Mouse (Mus musculus): ENCODE results near the gene Itm2b. TPM values are rescaled to one million over a fixed set of nuclear protein-coding genes. Genes with fewer than 3 reads are reported as not detected.
A peak's percentile ranks its signal among the peaks of the same experiment; 100 is the strongest.

The Itm2b gene
- total RNA-seq (2022) = 100 to 1,000 TPM; 726 to 856 (median 801) TPM

DNA sequence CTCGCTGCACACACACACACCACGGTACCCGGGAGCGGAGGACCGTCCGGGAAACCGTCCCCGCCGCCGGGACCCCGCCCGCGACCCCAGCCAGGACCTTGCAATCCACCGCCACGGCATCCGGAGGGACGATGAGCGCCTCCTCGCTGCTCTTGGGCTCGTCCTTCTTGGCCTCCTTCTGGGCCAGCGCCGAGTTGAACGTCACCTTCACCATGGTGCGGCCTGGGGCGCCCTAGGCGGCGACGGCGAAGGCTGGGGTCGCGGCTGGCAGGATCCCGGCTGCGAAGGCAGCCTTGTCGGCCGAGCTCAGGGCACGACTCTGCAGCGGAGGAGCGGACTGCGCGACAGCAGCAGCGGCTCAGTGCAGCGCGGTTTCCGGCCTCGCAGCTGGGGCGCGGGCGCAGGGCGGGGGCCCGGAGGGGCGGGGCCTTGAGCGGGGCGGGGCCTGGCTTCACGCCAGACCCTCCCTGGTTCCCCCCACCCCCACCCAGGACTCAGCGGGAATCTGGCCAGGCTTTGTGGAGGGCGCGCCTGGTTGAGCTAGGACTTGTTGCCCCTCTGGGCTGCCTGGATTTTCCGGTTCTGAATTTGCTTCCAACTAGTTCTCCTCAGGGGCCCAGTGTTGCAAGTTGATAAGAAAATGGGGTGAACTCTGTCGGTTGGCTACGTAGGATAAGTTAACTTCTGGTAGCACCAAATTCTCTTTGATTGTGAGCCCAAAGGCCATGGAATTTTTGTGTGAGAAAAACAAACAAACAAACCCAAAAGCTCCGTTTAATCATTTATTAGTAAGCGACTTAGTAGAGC lies at the start of gene Itm2b:
Gene Itm2b (minus strand): TSS at position 377 of the 807 bp plus-strand sequence.
- peak; percentile 59 to 78 for DNase-seq (ENCODE audit: low spot score in 2 of 2)

- no peak for DNase-seq (ENCODE audit: low spot score in 2 of 2)
Measured at GRCm38 (mm10) chr14:73433487-73433886, 48.4 kb upstream of the Itm2b start.

- no peak for DNase-seq (ENCODE audit: low spot score in 2 of 2)
Measured at GRCm38 (mm10) chr14:73430571-73430970, 45.5 kb upstream of the Itm2b start.

GRCm38 (mm10) chr14:73425571-73426041 lies 40.5 kb upstream of the Itm2b start:
- no peak for DNase-seq (ENCODE audit: low spot score in 2 of 2)

DNA sequence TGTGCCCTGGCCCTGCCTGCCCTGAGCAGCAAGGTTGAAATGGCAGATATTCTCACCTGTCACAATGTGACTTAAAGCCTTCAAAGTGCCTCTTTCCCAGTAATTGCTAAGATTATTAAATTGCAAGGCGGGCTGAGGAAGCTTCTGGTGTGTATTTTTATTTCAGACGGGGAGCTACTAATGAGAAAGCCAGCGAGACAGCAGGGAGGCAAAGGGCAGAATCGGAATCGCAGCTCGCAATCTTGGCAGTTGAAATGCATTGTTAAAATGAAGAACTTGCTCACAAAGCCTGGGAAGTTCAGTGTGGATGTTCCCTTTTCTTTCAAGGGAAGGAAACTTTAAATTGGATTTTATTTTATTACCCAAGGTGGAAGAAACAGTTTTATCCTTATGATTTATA lies 39.9 kb upstream of the Itm2b start:
- DNase-seq (ENCODE audit: low spot score in 2 of 2) = no peak

DNA sequence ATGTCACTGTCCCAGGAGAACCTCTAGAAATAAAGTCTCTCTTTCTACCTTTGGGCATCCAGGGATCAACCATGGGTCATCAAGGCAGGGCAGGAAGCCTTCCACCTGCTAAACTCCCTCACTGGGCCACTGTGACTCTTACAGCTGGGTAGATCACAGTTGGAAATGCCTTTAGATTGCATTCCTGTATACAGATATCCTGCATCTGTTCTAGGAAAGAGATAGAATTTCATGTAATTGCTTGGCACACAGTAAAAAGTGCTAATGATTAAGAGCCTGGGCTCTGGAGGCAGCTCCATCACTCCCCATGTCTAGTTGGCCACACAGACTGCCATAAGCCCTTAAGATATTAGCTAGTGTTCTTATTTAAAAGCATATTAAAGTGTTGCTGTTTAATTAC lies 38.5 kb upstream of the Itm2b start:
- DNase-seq (ENCODE audit: low spot score in 2 of 2) = no peak

GRCm38 (mm10) chr14:73422621-73423020 lies 37.5 kb upstream of the Itm2b start:
- no peak for DNase-seq (ENCODE audit: low spot score in 2 of 2)

DNA sequence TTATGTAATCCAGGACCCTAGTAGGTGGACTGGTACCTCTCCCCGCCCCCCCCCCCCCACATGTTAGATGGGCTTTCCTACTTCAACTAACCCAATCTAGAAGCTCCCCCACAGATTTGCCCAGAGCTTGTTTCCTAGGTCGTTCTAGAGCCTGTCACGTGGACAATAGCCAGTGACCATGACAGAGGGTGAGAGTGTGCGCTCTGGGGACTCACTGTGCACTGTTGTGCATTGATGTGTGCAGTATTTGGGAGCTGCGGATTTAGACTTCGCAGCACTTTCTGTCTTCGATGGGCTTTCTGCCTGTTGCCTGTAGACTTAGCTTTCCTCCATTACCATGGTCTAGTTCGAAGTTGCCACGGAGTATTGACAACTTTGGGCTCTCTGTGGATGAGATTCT lies 36.5 kb upstream of the Itm2b start:
- no peak for DNase-seq (ENCODE audit: low spot score in 2 of 2)

DNA sequence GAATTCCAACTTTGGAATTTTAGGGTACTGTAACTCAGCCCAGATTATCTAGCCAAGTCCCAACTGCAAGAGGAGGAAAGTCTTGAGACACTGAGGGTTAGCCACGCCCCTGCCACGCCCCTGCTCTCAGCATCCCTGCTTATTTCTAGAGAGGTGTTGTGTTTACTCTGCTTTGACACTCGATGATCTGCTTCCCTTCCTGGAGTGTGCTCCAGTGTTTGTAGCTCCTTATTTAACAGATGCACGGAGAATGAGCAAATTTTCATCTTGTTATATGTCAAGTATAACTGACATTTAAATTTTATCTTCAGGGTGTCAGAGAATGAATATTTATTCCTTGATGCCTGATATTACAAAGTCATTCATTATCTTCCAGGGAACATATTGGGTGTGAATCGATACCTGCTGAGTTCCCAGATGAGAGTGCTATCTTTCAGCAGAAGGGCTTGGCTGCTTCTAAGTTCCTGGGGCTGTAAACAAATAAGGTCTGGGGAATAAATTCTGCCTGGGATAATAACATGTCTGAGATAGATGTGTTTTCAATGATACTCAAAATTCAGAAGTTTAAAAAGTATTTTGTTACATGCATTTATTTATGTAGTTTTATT lies 35.2 kb upstream of the Itm2b start:
- DNase-seq (ENCODE audit: low spot score in 2 of 2) = no peak

GRCm38 (mm10) chr14:73416511-73416910 lies 31.4 kb upstream of the Itm2b start:
- DNase-seq (ENCODE audit: low spot score in 2 of 2) = no peak

- DNase-seq (ENCODE audit: low spot score in 2 of 2) = no peak
Measured at GRCm38 (mm10) chr14:73415376-73416035, 30.4 kb upstream of the Itm2b start.

DNA sequence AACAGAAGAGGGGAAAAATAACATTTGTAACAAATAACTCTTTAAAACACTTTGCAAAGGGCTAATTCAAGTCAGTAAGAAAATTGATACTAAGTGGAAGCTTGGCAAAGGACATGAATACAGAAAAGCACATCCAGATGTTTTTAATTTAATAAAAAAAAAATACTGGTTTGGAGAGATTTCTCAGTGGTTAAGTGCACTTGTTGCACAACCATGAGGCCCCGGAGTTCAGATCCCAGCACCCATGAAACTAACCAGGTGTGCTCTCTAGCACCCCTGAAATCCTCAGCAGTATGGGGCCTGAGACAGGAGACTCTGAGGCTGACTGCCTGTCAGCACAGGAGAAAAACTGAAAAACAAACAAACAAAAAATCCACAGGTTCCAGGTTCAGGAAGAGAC lies 26.6 kb upstream of the Itm2b start:
- DNase-seq (ENCODE audit: low spot score in 2 of 2) = no peak

DNA sequence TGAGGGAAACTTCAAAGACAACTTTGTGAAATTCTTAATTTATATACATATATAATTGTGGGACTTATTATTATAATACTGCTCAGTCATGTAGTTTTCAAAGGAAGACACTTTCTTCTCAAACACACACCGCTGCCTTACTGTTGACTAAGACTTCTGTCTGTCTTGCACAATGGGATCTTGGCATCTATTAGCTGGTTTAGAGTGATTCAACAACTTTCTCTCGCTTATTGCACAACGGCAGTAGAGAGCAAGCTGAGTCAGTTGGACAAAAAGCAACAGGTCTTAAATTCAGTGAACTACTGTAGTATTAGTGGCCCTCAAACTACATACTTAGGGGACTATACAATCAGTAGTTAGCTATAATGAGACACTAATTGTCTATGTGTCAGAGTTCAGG lies 25.0 kb upstream of the Itm2b start:
- no peak for DNase-seq (ENCODE audit: low spot score in 2 of 2)

- DNase-seq (ENCODE audit: low spot score in 2 of 2) = no peak
Measured at GRCm38 (mm10) chr14:73408223-73408845, 23.2 kb upstream of the Itm2b start.

DNA sequence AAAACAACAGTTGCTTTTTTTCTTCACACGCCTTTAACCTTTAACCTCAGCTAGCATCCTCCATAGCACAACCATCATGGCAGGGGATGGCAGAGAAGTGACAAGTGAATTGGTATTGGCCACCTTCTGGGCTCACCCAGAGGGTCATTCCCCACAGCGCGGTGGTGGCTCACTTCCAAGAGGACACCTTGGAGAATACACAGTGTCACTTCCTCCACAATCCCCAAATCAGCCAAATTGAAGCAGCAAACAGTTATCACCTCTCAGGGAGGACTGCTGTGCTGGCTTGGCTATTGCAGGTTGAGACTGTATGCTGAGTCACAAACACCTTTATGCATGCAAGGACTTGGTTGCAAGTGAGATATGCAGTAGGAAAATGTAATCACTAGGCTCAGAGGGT lies 18.9 kb upstream of the Itm2b start:
- DNase-seq (ENCODE audit: low spot score in 2 of 2) = no peak

DNA sequence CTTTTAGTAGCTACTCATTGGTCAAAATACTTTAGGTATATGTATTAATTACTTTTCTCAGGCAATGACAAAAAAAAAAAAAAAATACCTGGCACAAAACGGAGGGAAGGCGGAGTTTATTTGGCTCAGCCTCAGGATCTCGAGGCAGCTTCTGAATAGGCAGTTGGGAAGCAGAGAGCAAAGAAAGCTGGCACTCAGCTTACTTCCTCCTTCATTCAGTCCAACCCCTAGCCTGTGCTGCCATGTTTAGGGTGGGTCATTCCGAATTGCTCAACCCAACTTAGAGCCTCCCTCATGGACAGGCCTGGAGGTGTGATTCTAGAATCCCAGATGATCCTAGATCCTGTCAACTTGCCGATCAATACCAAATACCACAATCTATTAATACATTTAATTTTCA lies 18.3 kb upstream of the Itm2b start:
- DNase-seq (ENCODE audit: low spot score in 2 of 2) = no peak

- no peak for DNase-seq (ENCODE audit: low spot score in 2 of 2)
Measured at GRCm38 (mm10) chr14:73402296-73403035, 17.4 kb upstream of the Itm2b start.

DNA sequence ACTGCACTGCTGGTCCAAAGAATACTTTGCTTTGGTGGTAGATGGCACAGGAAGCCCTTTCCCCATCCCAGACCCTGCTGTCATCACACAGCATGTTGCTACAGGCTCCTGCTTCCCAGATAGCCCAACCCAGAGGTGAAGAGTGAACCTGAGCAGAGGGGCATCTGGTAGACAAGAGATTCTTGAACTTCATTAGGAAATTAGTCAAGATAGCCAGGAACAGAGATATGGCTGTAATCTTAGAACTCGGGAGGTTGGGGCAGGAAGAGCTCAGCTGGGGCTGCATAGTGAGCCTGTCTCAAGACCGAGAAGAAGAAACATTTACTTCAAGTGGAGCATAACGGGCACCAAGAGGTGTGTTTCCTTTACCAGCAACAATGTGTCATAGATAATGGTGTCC lies 16.3 kb upstream of the Itm2b start:
- DNase-seq (ENCODE audit: low spot score in 2 of 2) = no peak

GRCm38 (mm10) chr14:73399866-73400618 lies 15.0 kb upstream of the Itm2b start:
- DNase-seq (ENCODE audit: low spot score in 2 of 2) = no peak

GRCm38 (mm10) chr14:73398367-73398996 lies 13.4 kb upstream of the Itm2b start:
- no peak for DNase-seq (ENCODE audit: low spot score in 2 of 2)

Data from left cerebral cortex, adult 8-10 months (tissue).